Mouse (Mus musculus) kidney, adult 8-10 months (tissue): ENCODE measurements at regions not wholly inside any gene's neighbourhood (a gene's known extent, or its start where the extent isn't known, plus 50 kb on each side); places are given as distances from the start of the nearest gene placed in this dataset.

ENCODE experiments used
- DNase-seq, 2 experiments: peaks; one replicate each; pipeline ENCODE4 v3.0.0; 2022

GRCm38 (mm10) chr14:98833230-98833999 is 160.7 kb downstream of the Rpl36a-ps1 start:
- DNase-seq, result no peak

GRCm38 (mm10) chr14:98832401-98832800 is 161.7 kb downstream of the Rpl36a-ps1 start:
- peak in 1 of 2 experiments; percentile 10 for DNase-seq

GRCm38 (mm10) chr14:98829958-98830633 is 164.0 kb downstream of the Rpl36a-ps1 start:
- DNase-seq, result no peak

- no peak for DNase-seq
Observed at GRCm38 (mm10) chr14:98827490-98827889, 166.6 kb downstream of the Rpl36a-ps1 start.

- no peak for DNase-seq
Observed at GRCm38 (mm10) chr14:98813657-98814056, 180.5 kb downstream of the Rpl36a-ps1 start.

- no peak for DNase-seq
Observed at GRCm38 (mm10) chr14:98810259-98811042, 183.7 kb downstream of the Rpl36a-ps1 start.

- DNase-seq, result no peak
Observed at GRCm38 (mm10) chr14:98808117-98808516, 186.0 kb downstream of the Rpl36a-ps1 start.

GRCm38 (mm10) chr14:98805066-98805465 is 189.1 kb downstream of the Rpl36a-ps1 start:
- no peak for DNase-seq

- no peak for DNase-seq
Observed at GRCm38 (mm10) chr14:98801293-98801692, 192.8 kb downstream of the Rpl36a-ps1 start.

- no peak for DNase-seq
Observed at GRCm38 (mm10) chr14:98791970-98792369, 202.1 kb downstream of the Rpl36a-ps1 start.

GRCm38 (mm10) chr14:98791232-98791906 is 202.7 kb downstream of the Rpl36a-ps1 start:
- DNase-seq, result no peak

GRCm38 (mm10) chr14:98789794-98790193 is 204.3 kb downstream of the Rpl36a-ps1 start:
- DNase-seq, result no peak

- no peak for DNase-seq
Observed at GRCm38 (mm10) chr14:98781711-98782110, 212.4 kb downstream of the Rpl36a-ps1 start.

- no peak for DNase-seq
Observed at GRCm38 (mm10) chr14:98772080-98772479, 222.0 kb downstream of the Rpl36a-ps1 start.

- no peak for DNase-seq
Observed at GRCm38 (mm10) chr14:98768845-98769244, 225.3 kb downstream of the Rpl36a-ps1 start.

- no peak for DNase-seq
Observed at GRCm38 (mm10) chr14:98767481-98767880, 226.6 kb downstream of the Rpl36a-ps1 start.

- DNase-seq, result no peak
Observed at GRCm38 (mm10) chr14:98765358-98765757, 228.8 kb downstream of the Rpl36a-ps1 start.

- no peak for DNase-seq
Observed at GRCm38 (mm10) chr14:98750766-98751165, 243.4 kb downstream of the Rpl36a-ps1 start.

GRCm38 (mm10) chr14:98749086-98750027 is 244.8 kb downstream of the Rpl36a-ps1 start:
- no peak for DNase-seq

GRCm38 (mm10) chr14:98747159-98747775 is 246.9 kb downstream of the Rpl36a-ps1 start:
- DNase-seq, result no peak

GRCm38 (mm10) chr14:98730375-98730774 is 263.7 kb downstream of the Rpl36a-ps1 start:
- DNase-seq, result no peak
